Mouse (Mus musculus) C2C12 (cell line): ENCODE results near the gene Adam12.

ENCODE experiments used
- CTCF ChIP-seq: IDR thresholded peaks from one replicate; pipeline ENCODE4 v1.5.1; 2011; ENCODE audit not compliant: control insufficient read depth, insufficient read depth, insufficient read length
- MAX ChIP-seq: IDR thresholded peaks from one replicate; pipeline ENCODE4 v1.6.1; 2011; ENCODE audit warnings: mild to moderate bottlenecking, control low read depth
- MYOG ChIP-seq: IDR thresholded peaks from one replicate; pipeline ENCODE4 v1.6.1; 2011; ENCODE audit not compliant: control insufficient read depth, insufficient read length; ENCODE audit errors: extremely low read depth

GRCm38 (mm10) chr7:134001581-134001980 lies 230.4 kb downstream of the Adam12 start:
- TF ChIP-seq CTCF: no peak
- TF ChIP-seq MAX: no peak
- no peak for TF ChIP-seq MYOG
